Mouse (Mus musculus): Measurements from ENCODE around the gene Fhit.

- TF ChIP-seq CTCF (IDR thresholded peaks at IDR 0.05; ENCODE audit: borderline replicate concordance, extremely low read depth, insufficient read depth, insufficient read length), result no peak
- TF ChIP-seq POLR2A (IDR thresholded peaks at IDR 0.05; ENCODE audit: borderline replicate concordance, extremely low read depth, insufficient read depth, insufficient read length, poor library complexity, severe bottlenecking), result no peak
Measured at GRCm38 (mm10) chr14:10701707-10702106, 460.1 kb downstream of the Fhit start.
